Comparison of ENCODE assay signal across 8 mouse cellular contexts in the genomic region with DNA sequence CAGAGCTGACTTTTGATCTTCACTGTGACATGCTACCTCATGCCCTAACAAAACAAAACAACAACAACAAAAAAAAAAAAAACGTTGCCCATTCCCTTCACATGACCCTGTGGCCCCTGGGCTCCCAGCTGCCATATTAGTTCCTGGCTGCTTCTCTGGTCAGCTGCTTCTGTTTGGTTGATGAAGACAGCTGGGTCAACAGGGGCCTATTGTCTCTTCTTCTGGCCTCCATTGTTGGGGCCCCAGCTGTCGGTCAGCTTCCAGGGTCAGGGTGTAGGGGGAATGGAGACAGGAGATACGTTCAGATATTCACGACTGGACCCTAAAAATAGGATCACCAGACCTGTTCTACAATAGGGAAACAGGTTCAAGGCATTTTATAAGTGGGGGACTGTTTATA. TPM values are rescaled to one million over a fixed set of nuclear protein-coding genes. Genes with fewer than 3 reads are reported as not detected.
DNase-seq lines count a peak whose midpoint lies in the region; ATAC-seq lines count a peak whose summit lies in the region.

No protein-coding gene starts in this region.

- whole genome bisulfite sequencing in intestine, embryonic 15.5 days = 19% methylated on average over 4 of the region's 4 CpGs
- 20% methylated on average over 4 of the region's 4 CpGs for WGBS in neural tube, embryonic 12.5 days

- H3K36me3 ChIP-seq in intestine, embryonic 15.5 days = no peaks in the 10 kb centered on the region
- H3K36me3 ChIP-seq in neural tube, embryonic 12.5 days = no peaks in the 10 kb centered on the region

- H3K4me1 ChIP-seq in intestine, embryonic 15.5 days (replicated peaks) = peaks cover 29% of the 10 kb centered on the region
- peaks cover 51% of the 10 kb centered on the region for H3K4me1 ChIP-seq in neural tube, embryonic 12.5 days

- ATAC-seq in erythroid progenitor cell, adult 5-6 weeks (replicated peaks; ENCODE audit: low FRiP score, poor library complexity, severe bottlenecking) = peak; percentile 2; the same call in 1 of the 2 replicates
- ATAC-seq in intestine, embryonic 15.5 days = peak; percentile 1; the same call in 1 of the 2 replicates
- peak; percentile 2; the same call in 1 of the 2 replicates for ATAC-seq in neural tube, embryonic 12.5 days (ENCODE audit: low FRiP score, low read depth)

- H3K4me3 ChIP-seq in intestine, embryonic 15.5 days (replicated peaks) = peak overlapping the region; percentile 66; the same call in 1 of the 2 replicates
- peak overlapping the region; percentile 70; the same call in 1 of the 2 replicates for H3K4me3 ChIP-seq in neural tube, embryonic 12.5 days

- peak overlapping the region; percentile 87 for H3K4me2 ChIP-seq in intestine, embryonic 15.5 days (replicated peaks)
- H3K4me2 ChIP-seq in neural tube, embryonic 12.5 days (replicated peaks) = peak overlapping the region; percentile 74

- no peak overlapping the region for H3K9ac ChIP-seq in intestine, embryonic 15.5 days
- H3K9ac ChIP-seq in neural tube, embryonic 12.5 days = 0 out of 2 replicates have a peak overlapping the region, but pooled peaks have one; percentile 3

- no peaks in the 10 kb centered on the region for H3K9me3 ChIP-seq in intestine, embryonic 15.5 days
- no peaks in the 10 kb centered on the region for H3K9me3 ChIP-seq in neural tube, embryonic 12.5 days

- H3K27ac ChIP-seq in intestine, embryonic 15.5 days = no peak overlapping the region; the same call in 1 of the 2 replicates
- H3K27ac ChIP-seq in neural tube, embryonic 12.5 days = peak overlapping the region; percentile 47; the same call in 1 of the 2 replicates

- H3K27me3 ChIP-seq in intestine, embryonic 15.5 days (replicated peaks) = no peaks in the 10 kb centered on the region
- no peaks in the 10 kb centered on the region for H3K27me3 ChIP-seq in neural tube, embryonic 12.5 days (replicated peaks)

- DNase-seq in layer of hippocampus, adult 11-12 months (ENCODE audit: low spot score) = peak; percentile 53
- no peak for DNase-seq in layer of hippocampus, postnatal 25 days (ENCODE audit: extremely low spot score in 1 of 2, low spot score in 1 of 2)
- no peak for DNase-seq in adrenal gland, postnatal 4 days (ENCODE audit: low spot score in 2 of 2)
- DNase-seq in Muller cell, postnatal 12 days (ENCODE audit: inconsistent ontology term) = no peak
- no peak for DNase-seq in urinary bladder, postnatal 25 days (ENCODE audit: low spot score)

RNA-seq across cellular contexts. Expression of gene Hdac11, which starts 0.4 kb away (rescaled TPM):
- total RNA-seq in layer of hippocampus, postnatal 25 days (2021) = 100 to 1,000 TPM; 135 to 150 TPM
- total RNA-seq in erythroid progenitor cell, adult 5-6 weeks (2015; ENCODE audit: low replicate concordance) = 15.1 and 20.1 TPM in 2 replicates
- total RNA-seq in erythroid progenitor cell, adult 5-6 weeks (2017; ENCODE audit: low replicate concordance) = 7.7 and 13.8 TPM in 2 replicates
- polyA plus RNA-seq in intestine, embryonic 15.5 days (2015; fragmentation: Nextera tagmentation; extraction: Ambion mirVana) = 8.7 and 10.4 TPM in 2 replicates
- 19.1 and 20.5 TPM in 2 replicates for polyA plus RNA-seq in neural tube, embryonic 12.5 days (2016; fragmentation: Nextera tagmentation; extraction: Ambion mirVana)
- total RNA-seq in adrenal gland, postnatal 4 days (2021) = 10 to 100 TPM; 12.9 to 17.8 TPM

RNA-seq across cellular contexts. Expression of gene Nup210, which starts 39.4 kb away (rescaled TPM):
- total RNA-seq in layer of hippocampus, postnatal 25 days (2021) = 10 to 100 TPM; 17.8 to 23.4 TPM
- total RNA-seq in erythroid progenitor cell, adult 5-6 weeks (2015; ENCODE audit: low replicate concordance) = 240 and 274 TPM in 2 replicates
- 176 and 259 TPM in 2 replicates for total RNA-seq in erythroid progenitor cell, adult 5-6 weeks (2017; ENCODE audit: low replicate concordance)
- 18.2 and 19.4 TPM in 2 replicates for polyA plus RNA-seq in intestine, embryonic 15.5 days (2015; fragmentation: Nextera tagmentation; extraction: Ambion mirVana)
- 15.1 and 17.1 TPM in 2 replicates for polyA plus RNA-seq in neural tube, embryonic 12.5 days (2016; fragmentation: Nextera tagmentation; extraction: Ambion mirVana)
- total RNA-seq in adrenal gland, postnatal 4 days (2021) = 10 to 100 TPM; 17.0 to 24.6 TPM

RNA-seq across cellular contexts. Expression of gene Fbln2, which starts 56.2 kb away (rescaled TPM):
- total RNA-seq in layer of hippocampus, postnatal 25 days (2021) = 1 to 10 TPM; 7.7 to 9.4 TPM
- total RNA-seq in erythroid progenitor cell, adult 5-6 weeks (2015; ENCODE audit: low replicate concordance) = not detected in 2 replicates
- total RNA-seq in erythroid progenitor cell, adult 5-6 weeks (2017; ENCODE audit: low replicate concordance) = not detected in 2 replicates
- polyA plus RNA-seq in intestine, embryonic 15.5 days (2015; fragmentation: Nextera tagmentation; extraction: Ambion mirVana) = 51.8 and 56.9 TPM in 2 replicates
- polyA plus RNA-seq in neural tube, embryonic 12.5 days (2016; fragmentation: Nextera tagmentation; extraction: Ambion mirVana) = 30.4 and 30.7 TPM in 2 replicates
- 10 to 100 TPM; 71.7 to 73.5 TPM for total RNA-seq in adrenal gland, postnatal 4 days (2021)

Comparison
In these comparisons a context has a peak if more than half of its experiments do, and no peak if none do; other contexts are left out.
1. RNA of gene Hdac11, which starts 0.4 kb away (total RNA-seq): 135 to 150 TPM in layer of hippocampus, postnatal 25 days; 7.7 to 20.1 TPM in erythroid progenitor cell, adult 5-6 weeks and 12.9 to 17.8 TPM in adrenal gland, postnatal 4 days; every median in the first group is over 4 times any median in the second.
2. RNA of gene Nup210, which starts 39.4 kb away (total RNA-seq): 176 to 274 TPM in erythroid progenitor cell, adult 5-6 weeks; 17.0 to 24.6 TPM in adrenal gland, postnatal 4 days and 17.8 to 23.4 TPM in layer of hippocampus, postnatal 25 days; every median in the first group is over 4 times any median in the second.
3. RNA of gene Fbln2, which starts 56.2 kb away (total RNA-seq): 71.7 to 73.5 TPM in adrenal gland, postnatal 4 days and 7.7 to 9.4 TPM in layer of hippocampus, postnatal 25 days; not detected in erythroid progenitor cell, adult 5-6 weeks; every median in the first group is over 4 times any median in the second.
4. Peak in every context shown above with its lines, with median percentiles within 50 percentile points of each other: ATAC-seq.